Comparison of ENCODE assay signal across 20 mouse cellular contexts in the genomic region with DNA sequence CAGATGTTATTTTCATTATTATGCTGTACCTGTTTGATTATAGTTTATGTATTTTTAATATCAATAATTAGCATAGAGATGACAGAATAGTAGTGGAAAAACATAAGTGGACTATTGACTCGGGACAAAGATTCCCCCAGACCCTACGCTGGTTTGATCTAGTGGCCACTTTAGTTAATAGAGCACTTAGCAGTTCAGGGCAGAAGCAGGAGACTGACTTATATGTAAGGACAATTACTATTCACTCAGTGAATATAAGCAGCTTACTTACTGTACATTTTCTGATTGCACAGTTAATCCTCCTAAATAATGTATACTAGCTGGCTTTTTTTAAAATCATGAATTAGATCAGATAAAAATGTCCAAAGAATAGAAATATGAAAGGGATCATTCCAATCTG.
"Had no signal": no experiment of that assay in that cellular context is flagged by ENCODE, and none has a peak within 500 bp of the region (broad histone marks: within the 10 kb centered on the region; RNA-seq: fewer than 3 reads in every experiment).

No protein-coding gene starts in this region.

- H3K36me3 ChIP-seq: intestine, embryonic 15.5 days; kidney, embryonic 15.5 days; limb, embryonic 12.5 days; limb, embryonic 15.5 days; neural tube, embryonic 12.5 days; stomach, embryonic 15.5 days had no signal

- H3K4me1 ChIP-seq: intestine, embryonic 15.5 days; kidney, embryonic 15.5 days; limb, embryonic 12.5 days; limb, embryonic 15.5 days; neural tube, embryonic 12.5 days; stomach, embryonic 15.5 days had no signal

- H3K27ac ChIP-seq: intestine, embryonic 15.5 days; kidney, embryonic 15.5 days; limb, embryonic 12.5 days; limb, embryonic 15.5 days; liver, embryonic 14.5 days; macrophage; neural tube, embryonic 12.5 days; stomach, embryonic 15.5 days had no signal

- H3K9me3 ChIP-seq: intestine, embryonic 15.5 days; kidney, embryonic 15.5 days; limb, embryonic 12.5 days; limb, embryonic 15.5 days; neural tube, embryonic 12.5 days; stomach, embryonic 15.5 days had no signal

- DNase-seq: kidney, adult 11 months; kidney, adult 8-10 months; kidney, postnatal 10 days; kidney, postnatal 4 days; left cerebral cortex, postnatal 4 days; liver, postnatal 0 days; lung, embryonic 14.5 days; right cerebral cortex, postnatal 25 days; spleen, adult 18-20 months; thymus, postnatal 36 days had no signal

- H3K4me2 ChIP-seq: intestine, embryonic 15.5 days; kidney, embryonic 15.5 days; limb, embryonic 12.5 days; limb, embryonic 15.5 days; liver, embryonic 11.5 days; lung, embryonic 14.5 days; neural tube, embryonic 12.5 days; stomach, embryonic 15.5 days had no signal

- H3K27me3 ChIP-seq: intestine, embryonic 15.5 days; kidney, embryonic 15.5 days; limb, embryonic 12.5 days; limb, embryonic 15.5 days; neural tube, embryonic 12.5 days; stomach, embryonic 15.5 days had no signal

- H3K9ac ChIP-seq: intestine, embryonic 15.5 days; kidney, embryonic 15.5 days; limb, embryonic 12.5 days; limb, embryonic 15.5 days; liver, embryonic 14.5 days; liver, postnatal 0 days; lung, embryonic 14.5 days; neural tube, embryonic 12.5 days; stomach, embryonic 15.5 days had no signal

- H3K4me3 ChIP-seq: intestine, embryonic 15.5 days; kidney, embryonic 15.5 days; limb, embryonic 12.5 days; limb, embryonic 15.5 days; neural tube, embryonic 12.5 days; stomach, embryonic 15.5 days had no signal

- ATAC-seq: intestine, embryonic 15.5 days; liver, postnatal 0 days; lung, postnatal 0 days had no signal
